Mouse (Mus musculus): Measurements from ENCODE around the gene Ngb. TPM values are rescaled to one million over a fixed set of nuclear protein-coding genes. Genes with fewer than 3 reads are reported as not detected.

Gene Ngb
- total and polyA plus RNA-seq, 3 experiments: not detected

GRCm38 (mm10) chr12:87107357-87107977 lies 5.1 kb upstream of the Ngb start:
- Histone ChIP-seq H3K36me3 (replicated peaks in 1 of 2; ENCODE audit: control insufficient read depth in 1 of 2, insufficient read depth in 1 of 2, low read length in 1 of 2) (peaks cover 7 to 53% of the 10 kb centered on the region in 2 experiments), H3K4me2 (ENCODE audit: insufficient read depth, low read depth, poor library complexity, severe bottlenecking) (no peak overlapping the region), H3K4me3 (replicated peaks in 1 of 3; ENCODE audit: low read depth in 2 of 3, low read length in 2 of 3, poor library complexity in 1 of 3) (no peak overlapping the region), H3K27ac (ENCODE audit: insufficient read depth, low read depth) (no peak overlapping the region), H3K79me2 (replicated peaks; ENCODE audit: control insufficient read depth, extremely low read depth, insufficient read depth, poor library complexity, severe bottlenecking) (no peaks in the 10 kb centered on the region), H3K27me3 (replicated peaks) (no peaks in the 10 kb centered on the region), H3K9ac (ENCODE audit: insufficient read depth, low read depth) (no peak overlapping the region), H3K9me3 (replicated peaks; ENCODE audit: low read length) (no peaks in the 10 kb centered on the region), H3K4me1 (ENCODE audit: control insufficient read depth in 1 of 2, insufficient read depth in 2 of 2) (no peaks in the 10 kb centered on the region)
- TF ChIP-seq MXI1 (IDR thresholded peaks at IDR 0.05; ENCODE audit: low read depth, low read length) (no peak), MAX (IDR thresholded peaks at IDR 0.05; ENCODE audit: low read length) (no peak), EP300 (IDR thresholded peaks at IDR 0.05; ENCODE audit: low read length) (no peak), POLR2AphosphoS2 (IDR thresholded peaks at IDR 0.05; ENCODE audit: low read depth, low read length) (no peak), NELFE (IDR thresholded peaks at IDR 0.05; ENCODE audit: low read depth, low read length) (no peak), MAZ (IDR thresholded peaks at IDR 0.05; ENCODE audit: low read depth, low read length) (no peak), POLR2A (IDR thresholded peaks at IDR 0.05; ENCODE audit: low read depth, low read length) (no peak), SIN3A (IDR thresholded peaks at IDR 0.05; ENCODE audit: low read length) (no peak), RAD21 (IDR thresholded peaks at IDR 0.05; ENCODE audit: low read depth, low read length) (no peak)
- DNase-seq (ENCODE audit: extremely low read depth): no peak
- in situ Hi-C loops (cut with MboI; ENCODE audit: low pct_ligation_motif_present, low pct_unique_long_range_greater_than_20kb, low sequenced_read_pairs): no loop called here
- dilution Hi-C loops (cut with MboI; ENCODE audit: extremely low pct_ligation_motif_present, extremely low pct_unique_long_range_greater_than_20kb, low sequenced_read_pairs): no loop called here

GRCm38 (mm10) chr12:87104796-87105195 lies 2.5 kb upstream of the Ngb start:
- no peaks in the 10 kb centered on the region for H3K4me1 ChIP-seq (ENCODE audit: control insufficient read depth in 1 of 2, insufficient read depth in 2 of 2)
- H3K4me2 ChIP-seq (ENCODE audit: insufficient read depth, low read depth, poor library complexity, severe bottlenecking): no peak overlapping the region
- in situ Hi-C loops (cut with MboI; ENCODE audit: low pct_ligation_motif_present, low pct_unique_long_range_greater_than_20kb, low sequenced_read_pairs) (no loop called here), dilution Hi-C loops (cut with MboI; ENCODE audit: extremely low pct_ligation_motif_present, extremely low pct_unique_long_range_greater_than_20kb, low sequenced_read_pairs) (no loop called here)
- no peak for DNase-seq (ENCODE audit: extremely low read depth)
- peaks cover 4 to 29% of the 10 kb centered on the region in 2 experiments for H3K36me3 ChIP-seq (replicated peaks in 1 of 2; ENCODE audit: control insufficient read depth in 1 of 2, insufficient read depth in 1 of 2, low read length in 1 of 2)
- no peaks in the 10 kb centered on the region for H3K9me3 ChIP-seq (replicated peaks; ENCODE audit: low read length)
- no peak overlapping the region for H3K9ac ChIP-seq (ENCODE audit: insufficient read depth, low read depth)
- no peak overlapping the region for H3K27ac ChIP-seq (ENCODE audit: insufficient read depth, low read depth)
- H3K27me3 ChIP-seq (replicated peaks): no peaks in the 10 kb centered on the region
- H3K4me3 ChIP-seq (replicated peaks in 1 of 3; ENCODE audit: low read depth in 2 of 3, low read length in 2 of 3, poor library complexity in 1 of 3): no peak overlapping the region
- no peaks in the 10 kb centered on the region for H3K79me2 ChIP-seq (replicated peaks; ENCODE audit: control insufficient read depth, extremely low read depth, insufficient read depth, poor library complexity, severe bottlenecking)
- TF ChIP-seq MAX (IDR thresholded peaks at IDR 0.05; ENCODE audit: low read length) (no peak), JUND (conservative IDR thresholded peaks at IDR 0.05; ENCODE audit: low read depth, low read length) (no peak), POLR2A (IDR thresholded peaks at IDR 0.05; ENCODE audit: low read depth, low read length) (no peak), RAD21 (IDR thresholded peaks at IDR 0.05; ENCODE audit: low read depth, low read length) (no peak), USF2 (conservative IDR thresholded peaks at IDR 0.05; ENCODE audit: low read depth, low read length) (no peak), ZKSCAN1 (IDR thresholded peaks at IDR 0.05; ENCODE audit: borderline replicate concordance, low read depth, low read length) (no peak), TBP (conservative IDR thresholded peaks at IDR 0.05; ENCODE audit: low read depth, low read length) (no peak), CHD2 (IDR thresholded peaks at IDR 0.05; ENCODE audit: low read length) (no peak), MAFK (IDR thresholded peaks at IDR 0.05; ENCODE audit: insufficient replicate concordance, low read length) (no peak), IRF4 (IDR thresholded peaks at IDR 0.05; ENCODE audit: low read depth, low read length) (no peak), SIN3A (IDR thresholded peaks at IDR 0.05; ENCODE audit: low read length) (no peak), CTCF (conservative IDR thresholded peaks at IDR 0.05 in 1 of 2, IDR thresholded peaks at IDR 0.05 in 1 of 2; ENCODE audit: low read depth in 2 of 2, low read length in 2 of 2) (no peak)

Measured in CH12.LX (cell line).